Mouse (Mus musculus) layer of hippocampus, adult 2 months (tissue): ENCODE results near the gene Saysd1. TPM values are rescaled to one million over a fixed set of nuclear protein-coding genes. Genes with fewer than 3 reads are reported as not detected.

Source experiments
- DNase-seq, 2 experiments: peaks; one replicate each; pipeline ENCODE4 v3.0.0; 2022; ENCODE audit warnings: low spot score in 2 of 2
- H3K27ac ChIP-seq: fragments of 200-600 bp; 2 replicates; pipeline ENCODE4 v1.8.1; 2022
- H3K4me3 ChIP-seq: fragments of 200-600 bp; 2 replicates; pipeline ENCODE4 v1.8.1; 2022; ENCODE audit warnings: mild to moderate bottlenecking
- CTCF ChIP-seq: fragments of 200-600 bp; conservative IDR thresholded peaks from 2 replicates; pipeline ENCODE4 v1.8.1; 2022; ENCODE audit warnings: antibody characterized with exemption, mild to moderate bottlenecking, moderate library complexity
- total RNA-seq, 2 experiments: library from RNA; stranded (reverse); gene quantifications; 2 replicates each; pipeline ENCODE4 v1.2.3; 2021

The Saysd1 gene
- total RNA-seq, 2 experiments from 2014 or later, result 4.8 to 5.2 TPM

- TF ChIP-seq CTCF, result no peak
- DNase-seq, result no peak
- H3K27ac ChIP-seq, result no peak overlapping the region
- H3K4me3 ChIP-seq, result no peak overlapping the region
Observed at GRCm38 (mm10) chr14:20174696-20175095, 36.4 kb upstream of the Saysd1 start.

DNA sequence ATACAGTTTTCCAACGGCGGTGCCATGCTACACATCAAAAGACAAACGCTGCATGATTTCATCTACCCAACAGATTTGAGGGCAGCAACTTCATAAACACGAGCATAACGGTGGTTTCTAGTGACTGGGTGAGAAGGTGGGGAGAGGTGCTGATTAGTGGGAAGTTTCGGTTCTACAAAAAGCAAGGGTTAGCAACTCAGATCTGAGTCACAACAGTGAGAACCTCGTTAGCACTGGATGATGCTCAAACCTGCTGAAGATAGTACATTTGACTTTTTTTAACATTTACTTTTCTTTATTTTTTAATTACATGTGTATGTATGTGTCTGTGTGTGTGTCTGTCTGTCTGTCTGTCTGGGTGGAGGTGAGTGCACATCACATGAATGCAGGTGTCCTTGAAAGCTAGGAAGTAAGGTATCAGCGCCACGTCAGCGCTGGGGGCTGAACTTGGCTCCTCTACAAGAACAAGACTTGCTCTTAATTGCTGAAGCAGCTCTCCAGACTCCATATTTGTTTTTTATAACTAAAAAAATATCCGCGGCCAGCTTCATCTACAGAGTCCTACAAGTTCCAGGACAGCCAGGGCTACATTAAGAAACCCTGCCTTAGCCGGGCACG, 35.6 kb upstream of the Saysd1 start:
- no peak for DNase-seq
- Histone ChIP-seq H3K4me3 (no peak overlapping the region), H3K27ac (no peak overlapping the region)
- no peak for TF ChIP-seq CTCF

DNA sequence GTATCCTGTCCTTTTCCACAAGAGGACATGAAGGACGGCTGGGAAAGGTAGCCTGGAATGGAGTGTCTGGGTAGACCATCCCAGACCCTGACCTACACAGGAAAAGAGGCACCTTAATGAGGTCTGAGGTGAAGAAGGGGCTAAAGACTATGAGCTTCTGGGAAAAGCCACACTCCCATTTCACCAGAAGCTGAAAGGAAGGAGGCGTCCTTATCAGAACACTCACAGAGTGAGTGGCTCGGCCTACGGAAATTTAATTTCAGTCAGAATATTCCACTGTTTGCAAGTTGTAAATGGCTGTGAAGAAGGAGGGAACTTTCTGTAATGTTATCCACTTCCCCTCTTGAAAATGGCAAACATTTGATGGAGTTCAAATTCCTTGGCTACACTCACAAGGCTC, 34.6 kb upstream of the Saysd1 start:
- no peak for DNase-seq
- Histone ChIP-seq H3K4me3 (no peak overlapping the region), H3K27ac (no peak overlapping the region)
- TF ChIP-seq CTCF, result no peak

GRCm38 (mm10) chr14:20172509-20172908, 34.2 kb upstream of the Saysd1 start:
- no peak for DNase-seq
- TF ChIP-seq CTCF, result no peak
- no peak overlapping the region for H3K27ac ChIP-seq
- no peak overlapping the region for H3K4me3 ChIP-seq

GRCm38 (mm10) chr14:20171840-20172239, 33.5 kb upstream of the Saysd1 start:
- H3K4me3 ChIP-seq, result no peak overlapping the region
- DNase-seq, result no peak
- TF ChIP-seq CTCF, result no peak
- no peak overlapping the region for H3K27ac ChIP-seq

GRCm38 (mm10) chr14:20169251-20169650, 30.9 kb upstream of the Saysd1 start:
- Histone ChIP-seq H3K4me3 (no peak overlapping the region), H3K27ac (no peak overlapping the region)
- no peak for TF ChIP-seq CTCF
- no peak for DNase-seq

DNA sequence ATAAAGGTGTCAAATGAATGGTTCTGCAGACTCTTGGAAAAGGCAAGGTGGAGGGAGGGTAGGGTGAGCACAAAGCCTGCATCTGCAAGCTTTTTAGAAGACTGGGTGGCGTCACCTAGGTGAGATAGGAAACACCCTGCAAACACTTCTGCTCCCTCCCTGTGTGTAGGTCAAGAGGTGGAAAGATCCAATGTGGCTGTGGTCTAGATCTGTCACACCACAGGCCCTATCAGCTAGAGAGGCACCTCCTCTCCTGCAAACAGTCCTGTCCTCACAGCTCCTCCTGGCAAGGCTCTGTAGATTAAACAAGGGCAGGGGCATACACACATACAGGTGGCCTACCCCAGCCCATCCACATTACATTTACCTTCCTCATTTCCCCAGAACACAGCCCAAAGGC, 30.1 kb upstream of the Saysd1 start:
- Histone ChIP-seq H3K4me3 (no peak overlapping the region), H3K27ac (no peak overlapping the region)
- DNase-seq, result no peak
- TF ChIP-seq CTCF, result no peak

DNA sequence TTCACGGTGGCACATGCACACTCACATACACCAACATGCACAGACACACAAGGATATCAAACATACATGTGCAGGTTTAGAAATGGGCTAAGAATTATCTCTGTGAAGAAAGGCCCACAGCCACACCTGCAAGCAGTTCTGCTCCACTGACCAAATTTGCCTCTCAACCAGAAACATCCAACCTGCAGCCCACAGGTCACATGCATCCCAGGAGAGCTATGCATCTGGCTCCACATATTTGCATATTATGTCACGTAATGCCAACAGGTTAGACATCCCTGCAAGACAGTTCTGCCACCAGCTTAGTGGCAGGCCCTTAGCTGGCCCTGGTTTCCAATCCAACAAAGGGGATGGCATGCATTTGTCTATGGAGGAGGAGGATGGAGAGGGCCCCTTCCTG, 29.7 kb upstream of the Saysd1 start:
- no peak for TF ChIP-seq CTCF
- H3K27ac ChIP-seq, result no peak overlapping the region
- DNase-seq, result no peak
- no peak overlapping the region for H3K4me3 ChIP-seq

- Histone ChIP-seq H3K27ac (no peak overlapping the region), H3K4me3 (no peak overlapping the region)
- DNase-seq, result no peak
- TF ChIP-seq CTCF, result no peak
Observed at GRCm38 (mm10) chr14:20165413-20165812, 27.1 kb upstream of the Saysd1 start.

- DNase-seq, result no peak
- Histone ChIP-seq H3K27ac (no peak overlapping the region), H3K4me3 (no peak overlapping the region)
- no peak for TF ChIP-seq CTCF
Observed at GRCm38 (mm10) chr14:20164438-20164837, 26.1 kb upstream of the Saysd1 start.

DNA sequence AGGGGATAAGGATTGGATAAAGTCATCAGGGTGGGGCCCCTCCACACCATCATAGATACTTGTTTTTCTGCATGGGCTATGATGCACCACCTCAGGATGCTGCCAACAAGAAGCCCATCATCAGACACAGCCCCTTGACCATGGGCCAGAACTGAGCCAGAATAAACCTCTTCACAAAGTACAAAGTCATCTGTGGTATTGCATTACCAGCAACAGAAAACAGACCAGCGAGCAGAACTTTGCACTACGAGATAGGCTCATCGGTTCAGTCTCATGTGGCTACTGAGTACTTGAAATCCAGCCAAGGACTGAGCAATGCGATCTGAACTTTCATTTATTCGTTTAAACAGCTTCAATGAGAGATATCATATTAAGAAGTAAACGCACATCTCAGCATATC, 24.4 kb upstream of the Saysd1 start:
- Histone ChIP-seq H3K27ac (no peak overlapping the region), H3K4me3 (no peak overlapping the region)
- no peak for TF ChIP-seq CTCF
- DNase-seq, result no peak

DNA sequence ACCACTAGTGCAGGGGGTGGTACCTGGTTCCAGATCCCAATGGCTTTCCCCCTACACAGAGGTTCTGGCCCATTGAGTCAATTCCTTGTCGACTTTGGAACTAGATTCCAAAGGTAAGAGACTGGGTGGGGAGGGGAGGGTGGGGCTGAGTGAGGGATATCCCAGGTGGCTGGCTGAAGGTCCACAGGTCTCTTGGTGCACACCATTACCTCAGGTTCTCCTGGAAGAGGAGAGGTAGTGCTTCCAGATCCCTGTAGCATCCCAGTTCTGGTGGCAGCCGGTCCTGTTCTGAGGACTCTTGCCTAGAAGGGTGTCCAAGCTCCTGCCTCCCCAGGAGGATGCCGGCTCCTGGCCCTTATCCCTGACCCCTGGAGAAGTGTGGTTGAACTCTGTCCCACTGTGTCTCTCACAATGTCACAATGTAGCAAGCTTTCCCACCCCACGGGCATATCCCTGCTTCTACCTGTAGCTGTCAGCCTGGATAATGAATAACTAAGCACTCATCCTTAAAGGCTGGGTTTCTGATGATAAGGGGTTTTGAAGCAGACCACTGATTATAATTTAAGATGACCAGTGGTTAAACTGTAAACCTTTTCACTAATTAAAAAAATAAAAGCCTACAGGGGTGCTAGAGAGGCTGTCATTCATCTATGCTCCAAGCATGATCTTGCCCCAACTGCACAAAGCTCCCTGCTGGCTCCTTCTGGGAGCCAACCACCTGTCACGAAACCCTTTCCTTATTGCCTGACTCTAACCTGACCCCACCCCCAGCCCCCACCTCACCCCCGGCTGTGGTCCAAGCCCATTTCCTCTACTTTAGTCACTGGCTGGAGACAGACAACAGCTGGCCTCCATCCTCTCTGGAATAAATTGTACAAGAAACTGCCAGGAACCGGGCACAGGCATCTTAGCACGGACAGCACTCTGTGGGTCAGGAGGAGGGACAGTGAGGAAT, 20.7 kb upstream of the Saysd1 start:
- no peak overlapping the region for H3K4me3 ChIP-seq
- H3K27ac ChIP-seq, result no peak overlapping the region
- no peak for DNase-seq
- TF ChIP-seq CTCF, result no peak

GRCm38 (mm10) chr14:20157595-20157994, 19.3 kb upstream of the Saysd1 start:
- no peak overlapping the region for H3K4me3 ChIP-seq
- no peak overlapping the region for H3K27ac ChIP-seq
- no peak for TF ChIP-seq CTCF
- no peak for DNase-seq

- TF ChIP-seq CTCF, result no peak
- H3K27ac ChIP-seq, result no peak overlapping the region
Observed at GRCm38 (mm10) chr14:20155718-20156117, 17.4 kb upstream of the Saysd1 start.

More at GRCm38 (mm10) chr14:20155718-20156117, 17.4 kb upstream of the Saysd1 start:
- no peak overlapping the region for H3K4me3 ChIP-seq
- DNase-seq, result no peak
